Mouse (Mus musculus): ENCODE measurements around the gene Rxfp4.
A peak's percentile ranks its signal among the peaks of the same experiment; 100 is the strongest.

Gene Rxfp4

DNA sequence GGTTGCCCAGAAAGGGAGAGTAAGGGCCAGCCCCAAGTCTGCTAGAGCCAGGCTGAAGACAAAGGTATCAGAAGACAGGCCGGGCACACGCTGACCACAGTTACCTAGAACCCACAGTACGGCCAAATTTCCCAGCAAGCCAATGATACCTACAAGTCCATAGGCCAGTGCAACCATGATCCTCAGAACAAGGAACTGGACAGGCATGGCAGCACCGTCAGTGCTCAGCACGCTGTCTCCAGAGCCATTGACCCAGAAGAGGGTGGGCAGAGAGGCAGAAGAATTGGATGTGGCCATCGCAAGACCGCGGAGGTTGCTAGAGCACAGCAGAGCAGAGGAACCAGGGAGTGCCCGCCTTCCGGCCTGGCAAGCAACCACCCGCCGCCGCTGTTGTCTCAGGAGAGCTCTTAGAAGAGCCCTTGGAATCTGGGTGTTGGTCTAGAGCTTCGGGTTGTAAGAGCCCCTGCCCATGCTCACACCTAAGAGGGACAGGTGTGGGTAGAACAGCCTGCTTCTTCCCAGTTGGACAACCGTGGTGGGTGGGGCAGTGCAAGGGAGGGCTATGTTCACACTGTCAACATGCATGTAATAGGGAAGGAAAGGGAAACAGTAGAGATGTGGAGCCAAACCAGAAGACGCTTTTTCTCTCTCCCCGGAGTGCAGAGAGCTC, at the start of gene Rxfp4:
Rxfp4 (minus strand) TSS at position 297 of the 670 bp plus-strand sequence.
- no peak for DNase-seq

DNA sequence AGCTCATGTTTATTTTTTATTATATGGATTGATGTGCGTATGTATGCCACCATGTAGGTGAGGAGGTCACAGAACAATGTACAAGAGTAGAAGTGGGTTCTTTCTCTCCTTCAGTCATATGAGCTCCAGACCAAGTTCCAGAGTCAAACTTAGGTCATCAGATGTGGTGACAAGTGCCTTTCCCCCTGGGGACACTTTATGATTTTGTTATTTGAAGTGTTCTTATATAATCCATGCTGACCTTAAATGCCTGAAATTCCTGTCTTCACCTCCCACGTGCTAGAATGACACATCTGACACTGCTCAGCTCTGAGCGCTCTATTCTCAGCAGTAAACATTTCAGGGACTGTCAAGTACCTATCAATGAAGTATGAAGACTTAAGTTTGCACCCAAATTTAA, 48.3 kb upstream of the Rxfp4 start:
- DNase-seq: no peak

- no peak for DNase-seq
Measured at GRCm38 (mm10) chr3:88700247-88700646, 47.3 kb upstream of the Rxfp4 start.

- no peak for DNase-seq
Measured at GRCm38 (mm10) chr3:88698834-88699233, 45.9 kb upstream of the Rxfp4 start.

DNA sequence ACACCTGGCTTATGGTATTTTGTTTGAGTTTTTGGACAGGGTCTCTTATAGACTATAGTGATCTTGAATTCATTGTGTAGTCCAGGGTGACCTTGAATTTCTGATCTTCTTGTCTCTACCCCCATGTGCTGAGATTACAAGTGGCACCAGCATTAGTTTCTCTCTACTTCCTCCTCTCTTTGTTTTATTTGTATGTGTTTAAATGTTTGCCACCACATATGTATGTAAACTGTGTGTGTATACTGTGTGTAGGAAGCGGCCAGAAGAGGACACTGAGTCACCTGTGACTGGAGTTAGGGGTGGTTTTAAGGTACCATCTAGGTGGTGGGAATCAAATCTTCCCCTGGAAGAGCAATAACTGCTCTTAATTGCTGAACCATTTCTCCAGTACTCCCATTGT, 45.1 kb upstream of the Rxfp4 start:
- no peak for DNase-seq

- no peak for DNase-seq
Measured at GRCm38 (mm10) chr3:88695545-88695944, 42.6 kb upstream of the Rxfp4 start.

GRCm38 (mm10) chr3:88689079-88689478, 36.1 kb upstream of the Rxfp4 start:
- DNase-seq: no peak

- no peak for DNase-seq
Measured at GRCm38 (mm10) chr3:88686734-88687611, 34.0 kb upstream of the Rxfp4 start.

GRCm38 (mm10) chr3:88685958-88686451, 33.1 kb upstream of the Rxfp4 start:
- peak; percentile 58 for DNase-seq

DNA sequence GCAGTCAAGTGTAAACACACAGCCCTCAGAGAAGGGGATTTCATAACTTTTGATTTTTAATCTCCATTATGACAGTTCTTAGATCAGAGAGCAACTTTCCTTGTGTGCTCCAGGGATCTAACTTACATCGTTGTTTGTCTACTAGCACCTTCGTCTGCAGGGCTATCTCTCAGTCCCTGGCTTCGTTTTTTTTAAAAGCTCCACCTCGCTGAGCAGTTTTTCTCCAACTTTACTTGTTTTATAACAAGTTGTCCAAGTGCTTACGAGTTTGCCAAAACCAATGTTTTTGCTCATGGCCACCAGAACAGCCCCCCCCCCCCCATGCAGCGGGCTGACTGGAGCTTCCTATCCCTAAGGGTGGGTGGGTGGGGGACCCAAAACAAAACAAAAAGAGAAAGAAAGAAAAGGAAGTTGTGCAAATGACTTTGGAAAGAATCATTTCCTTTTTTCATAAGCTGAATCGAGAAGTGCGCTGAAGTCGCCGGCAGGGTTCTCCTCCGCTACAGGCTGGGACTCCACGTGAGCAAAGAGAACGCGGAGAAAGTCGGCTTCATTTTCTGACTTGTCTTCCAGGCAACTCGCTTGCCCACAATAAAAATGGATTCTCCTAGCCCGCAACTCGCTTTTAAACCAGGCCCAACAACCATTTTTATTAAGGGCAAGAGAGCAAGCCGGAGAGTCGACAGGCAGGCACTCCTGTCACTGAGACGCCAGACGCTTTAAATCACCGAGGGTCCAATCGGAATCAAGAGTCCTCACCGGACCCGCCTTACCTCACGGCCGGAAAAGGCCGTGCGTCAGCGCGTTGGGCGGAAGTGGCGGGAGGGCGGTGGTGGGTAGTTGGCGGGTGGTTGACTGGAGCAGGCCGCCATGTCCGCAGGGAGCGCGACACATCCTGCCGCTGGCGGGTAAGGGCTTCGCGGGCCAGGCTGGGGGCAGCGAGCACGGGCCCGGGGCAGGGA, 32.3 kb upstream of the Rxfp4 start, which contains the start of gene Khdc4:
Khdc4 (plus strand) TSS at position 824 of the 962 bp plus-strand sequence.
- peak; percentile 96 for DNase-seq

GRCm38 (mm10) chr3:88684236-88684979, 31.5 kb upstream of the Rxfp4 start:
- DNase-seq: no peak

GRCm38 (mm10) chr3:88683814-88684213, 30.9 kb upstream of the Rxfp4 start:
- DNase-seq: no peak

DNA sequence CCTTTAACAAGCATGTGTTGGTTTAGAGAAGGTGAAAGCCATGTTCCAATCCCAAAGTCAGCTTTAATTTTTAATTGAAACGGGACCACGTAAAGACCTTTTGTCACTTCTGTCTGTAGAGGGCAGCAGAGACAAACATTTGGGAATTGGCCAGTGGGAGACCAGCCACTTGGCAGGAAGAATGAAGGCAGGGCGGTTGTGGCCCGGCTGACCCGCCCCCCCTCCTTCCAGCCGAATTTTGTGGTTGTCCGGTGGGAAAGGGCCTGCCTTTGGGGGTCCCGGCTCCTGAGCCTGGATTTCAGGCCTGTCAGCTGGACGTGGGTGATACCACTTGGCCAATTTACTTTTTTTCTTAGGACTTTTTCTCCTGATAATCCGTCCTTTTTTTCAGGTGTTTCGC, 24.5 kb upstream of the Rxfp4 start:
- DNase-seq: peak; percentile 70

GRCm38 (mm10) chr3:88664095-88664494, 11.2 kb upstream of the Rxfp4 start:
- DNase-seq: no peak

GRCm38 (mm10) chr3:88659798-88660197, 6.9 kb upstream of the Rxfp4 start:
- no peak for DNase-seq

DNA sequence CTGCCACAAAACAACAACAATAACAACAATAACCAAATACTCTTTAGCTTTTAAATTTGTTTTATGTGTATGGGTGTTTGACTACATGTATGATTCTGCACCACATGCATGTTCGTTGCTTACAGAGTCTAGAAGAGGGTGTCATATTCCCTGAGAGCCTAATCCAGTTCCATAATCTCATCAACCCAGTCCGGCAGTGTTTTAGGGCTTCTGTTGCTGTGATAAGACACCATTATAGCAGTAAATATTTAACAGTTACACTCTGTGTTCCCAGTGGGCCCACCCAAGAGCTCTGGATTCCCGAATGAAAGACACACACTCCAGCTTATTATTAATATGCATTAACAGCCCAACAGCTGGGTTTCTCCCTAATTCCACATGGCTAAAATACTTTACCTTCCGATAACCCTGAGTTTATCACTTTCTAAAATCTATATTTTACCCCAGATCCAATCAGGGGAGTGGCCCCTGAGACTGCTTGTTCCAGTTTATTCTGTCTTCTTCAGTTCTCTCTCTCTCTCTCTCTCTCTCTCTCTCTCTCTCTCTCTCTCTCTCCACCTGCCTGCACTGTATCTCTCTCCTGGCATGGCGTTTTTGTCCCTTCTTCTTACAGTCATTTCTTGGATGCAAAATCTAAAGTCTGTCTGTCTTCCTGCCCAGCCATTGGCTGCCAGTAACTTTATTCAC, 5.6 kb upstream of the Rxfp4 start:
- no peak for DNase-seq

- DNase-seq: no peak
Measured at GRCm38 (mm10) chr3:88655619-88656018, 2.7 kb upstream of the Rxfp4 start.

DNA sequence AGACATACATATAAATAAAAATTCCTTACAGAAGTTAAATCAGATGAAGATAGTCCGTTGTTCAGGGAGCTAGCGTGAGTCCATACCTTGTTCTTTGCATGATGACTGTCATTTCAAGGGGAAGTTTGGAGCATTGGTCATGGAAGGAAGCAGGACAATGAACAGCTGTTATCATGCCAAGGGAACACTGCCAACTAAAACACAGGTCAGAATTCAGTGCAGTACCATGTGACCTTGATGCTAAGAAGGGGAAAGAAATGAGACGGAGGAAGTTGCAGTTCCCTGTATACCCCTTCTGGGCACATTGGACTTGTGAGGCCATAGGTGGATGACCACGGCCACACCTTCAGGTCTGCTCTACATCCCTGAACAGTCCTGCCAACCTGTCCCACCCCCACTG, 1.7 kb upstream of the Rxfp4 start:
- no peak for DNase-seq

DNA sequence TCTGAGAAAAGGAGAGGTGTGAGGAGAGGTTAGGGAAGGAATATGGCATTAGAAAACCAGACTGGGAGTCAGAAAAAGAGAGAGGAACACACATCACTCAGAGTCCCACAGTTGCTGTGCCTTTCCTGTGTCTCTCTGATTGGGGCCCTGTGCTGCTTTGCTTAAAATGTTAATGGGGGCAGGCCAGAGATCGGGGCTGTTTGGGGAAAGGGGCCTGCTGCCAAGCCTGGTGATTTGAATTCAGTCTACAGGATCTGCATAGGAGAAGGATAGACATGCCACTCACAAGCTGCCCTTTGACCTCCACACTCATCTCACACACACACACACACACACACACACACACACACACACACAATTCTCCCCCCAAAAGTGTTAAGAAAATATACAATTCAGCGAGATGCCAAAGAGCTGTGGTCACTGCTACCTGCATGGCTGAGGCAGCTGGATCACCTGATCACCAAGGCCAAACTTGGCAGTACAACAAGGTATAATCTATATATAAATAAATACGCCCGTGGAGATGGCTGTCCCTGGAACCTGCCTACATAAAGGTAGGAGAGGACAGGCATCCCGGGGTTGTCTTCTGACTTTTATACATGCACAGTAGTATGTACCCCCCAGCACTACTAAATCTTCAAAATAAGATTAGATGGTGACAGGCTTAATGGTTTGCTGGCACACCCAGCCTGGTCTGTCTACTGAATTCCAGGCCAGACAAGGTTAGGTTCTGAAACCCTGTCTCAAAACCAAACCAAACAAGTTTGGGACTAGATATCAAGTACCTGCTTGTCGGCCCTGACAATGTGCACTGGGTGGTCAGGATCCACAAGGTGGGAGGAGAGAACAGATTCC, 801 bp upstream of the Rxfp4 start:
- DNase-seq: no peak

Measured in thymus, postnatal 14 days (tissue).